Mouse (Mus musculus) CD4-positive, CD25-positive, alpha-beta regulatory T cell, adult 2 months (primary cell): ENCODE measurements around the gene Kif12.
A peak's percentile ranks its signal among the peaks of the same experiment; 100 is the strongest.

ENCODE experiments used
- DNase-seq: peaks from one replicate; pipeline ENCODE4 v3.0.0-alpha.2; 2012; ENCODE audit warnings: low read depth, low spot score

Kif12 gene

DNA sequence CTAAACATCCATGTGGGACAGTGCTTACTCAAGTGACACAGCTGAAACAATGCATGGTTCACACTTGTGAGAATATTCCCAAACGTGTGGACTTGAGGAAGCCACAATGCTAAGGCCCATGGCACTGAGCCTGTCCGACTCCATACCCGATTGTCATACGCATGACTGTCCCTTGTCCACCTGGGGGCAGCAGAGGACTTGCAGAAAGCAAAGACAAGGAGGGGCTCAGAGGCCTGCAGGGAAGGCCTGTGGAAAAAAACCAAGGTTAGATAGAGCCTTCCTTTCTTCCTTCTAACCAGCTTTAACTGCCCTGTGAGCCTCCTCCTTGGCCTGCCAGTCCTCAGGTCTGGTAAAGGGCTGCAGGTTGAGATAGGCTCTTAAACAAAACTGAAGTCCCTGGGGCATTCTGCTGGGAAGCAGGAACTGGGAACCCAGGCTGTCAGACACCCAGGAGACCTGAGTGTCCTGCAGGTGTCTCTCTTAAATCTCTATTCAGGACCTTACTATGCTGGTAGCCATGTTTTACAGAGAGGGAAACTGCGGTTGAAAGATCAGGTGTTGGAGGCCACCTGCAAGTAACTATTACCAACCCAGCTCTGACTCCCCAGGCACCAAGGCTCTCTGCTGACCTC lies 12.9 kb downstream of the Kif12 start:
- DNase-seq: peak; percentile 68

DNA sequence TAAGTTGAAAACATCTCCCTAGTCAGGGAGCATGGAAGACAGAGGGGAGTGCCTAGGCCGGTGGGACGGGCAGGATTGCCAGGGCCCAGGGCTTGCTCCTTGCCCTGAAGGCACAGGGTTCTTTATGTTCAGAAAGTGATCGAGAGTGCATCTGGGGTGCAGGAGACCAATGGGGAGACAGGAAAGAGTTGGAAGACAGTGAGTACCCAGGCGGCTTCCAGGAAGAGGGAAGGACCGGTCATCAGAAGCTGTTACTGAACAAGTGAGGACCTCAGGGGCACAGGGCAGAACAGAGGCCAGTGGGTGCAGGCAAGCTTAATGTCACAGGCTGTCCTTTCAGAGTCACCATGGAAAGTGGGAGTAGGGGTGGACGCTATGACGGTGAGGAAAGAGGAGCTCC lies 13.7 kb downstream of the Kif12 start:
- no peak for DNase-seq

DNA sequence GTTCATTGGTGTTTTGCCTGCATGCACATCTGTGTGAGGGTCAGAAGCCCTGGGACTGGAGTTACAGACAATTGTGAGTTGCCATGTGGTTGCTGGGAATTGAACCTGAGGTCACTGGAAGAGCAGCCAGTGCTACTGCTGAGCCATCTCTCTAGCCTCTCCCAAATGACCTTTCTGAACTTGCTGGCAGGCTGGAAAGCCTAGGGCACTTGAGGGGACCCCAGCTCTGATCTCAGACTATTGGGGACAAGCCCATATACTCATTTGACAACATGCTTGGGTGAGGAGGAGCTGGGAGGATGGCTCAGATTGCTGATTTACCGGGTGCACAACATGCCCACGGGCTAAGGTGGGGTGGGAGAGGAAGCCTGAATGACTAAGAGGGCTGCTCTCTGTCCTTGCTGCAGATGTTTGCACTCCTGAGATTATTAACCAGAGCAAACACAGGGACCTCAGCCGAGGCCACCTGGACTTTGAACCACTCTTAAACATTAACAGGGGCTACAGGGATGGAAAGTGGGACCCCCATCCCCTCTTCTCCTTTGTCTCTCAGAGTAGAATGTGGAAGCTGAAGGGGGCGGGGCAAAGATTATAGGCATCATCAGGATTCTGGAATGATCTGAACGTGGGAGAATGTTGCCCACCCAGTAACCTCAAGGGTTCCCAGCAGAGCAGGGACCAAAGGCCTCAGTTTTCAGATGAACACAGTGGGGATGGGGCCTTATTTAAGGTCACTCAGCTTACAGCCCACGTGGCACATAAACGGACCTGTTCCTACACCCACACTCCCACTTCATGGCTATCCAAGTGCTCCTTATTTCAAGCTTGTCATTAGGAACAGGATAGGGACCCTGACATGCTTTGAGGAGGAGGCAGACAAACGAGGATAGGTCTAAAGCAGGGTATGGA lies 15.0 kb downstream of the Kif12 start:
- DNase-seq: no peak

DNA sequence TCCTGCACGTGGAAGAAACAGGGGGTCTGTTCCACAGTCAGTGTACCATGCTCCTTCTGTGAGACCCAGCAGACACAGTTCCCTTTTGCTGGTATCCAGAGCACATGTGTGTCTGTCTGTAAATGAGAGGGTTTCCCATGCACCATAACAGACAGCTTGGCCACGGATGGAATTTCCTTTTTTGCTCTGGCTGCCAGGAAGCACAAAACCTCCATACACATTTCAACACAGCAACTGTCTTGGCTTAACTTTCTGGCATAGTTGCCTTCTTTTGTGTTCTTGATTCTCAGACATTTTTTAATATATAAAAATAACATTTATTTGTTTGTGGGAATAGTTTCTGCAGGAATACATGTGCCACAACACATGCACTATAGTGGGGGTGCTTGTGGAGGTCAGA lies 16.3 kb downstream of the Kif12 start:
- DNase-seq: no peak

DNA sequence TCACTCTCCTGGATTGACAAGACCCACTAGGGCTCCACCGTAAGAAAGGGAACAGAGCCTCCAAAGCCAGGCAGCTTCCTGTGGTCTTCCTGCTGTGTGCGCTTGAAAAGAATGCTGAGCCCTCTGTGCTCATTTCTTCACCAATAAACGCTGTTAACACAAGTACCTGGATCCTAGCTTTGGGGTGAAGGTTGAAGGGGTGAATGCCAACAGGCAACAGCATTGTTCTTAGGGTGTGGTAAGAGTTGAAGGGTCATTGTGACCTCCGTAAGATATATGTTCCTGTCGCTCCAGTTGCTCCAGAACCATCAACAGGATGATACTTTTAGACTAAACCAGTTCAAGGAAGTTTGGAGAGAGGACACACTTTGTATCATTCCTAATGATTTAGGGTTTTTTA lies 17.2 kb downstream of the Kif12 start, which contains the start of gene Ambp:
Ambp (minus strand) TSS at position 101 of the 400 bp plus-strand sequence.
- no peak for DNase-seq

DNA sequence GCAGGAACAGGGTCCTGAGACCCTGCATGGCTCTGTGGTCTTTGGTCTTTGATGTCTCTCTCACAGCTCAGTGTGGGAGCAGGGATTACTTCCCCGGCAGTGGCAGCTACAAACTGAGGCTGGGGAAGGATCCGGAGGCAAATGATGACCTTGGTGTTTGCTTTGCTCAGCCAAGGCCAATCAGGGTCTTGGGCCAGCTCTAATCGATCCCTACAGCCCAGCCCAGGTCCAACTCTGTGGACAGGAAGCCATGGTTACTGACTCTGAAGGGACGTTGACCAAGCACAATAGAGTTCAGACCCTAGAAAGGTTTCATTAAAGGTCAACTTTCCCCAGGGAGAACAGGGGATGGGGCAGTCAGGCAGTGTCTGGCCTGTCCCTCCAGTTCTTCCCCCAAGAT lies 17.9 kb downstream of the Kif12 start:
- no peak for DNase-seq

DNA sequence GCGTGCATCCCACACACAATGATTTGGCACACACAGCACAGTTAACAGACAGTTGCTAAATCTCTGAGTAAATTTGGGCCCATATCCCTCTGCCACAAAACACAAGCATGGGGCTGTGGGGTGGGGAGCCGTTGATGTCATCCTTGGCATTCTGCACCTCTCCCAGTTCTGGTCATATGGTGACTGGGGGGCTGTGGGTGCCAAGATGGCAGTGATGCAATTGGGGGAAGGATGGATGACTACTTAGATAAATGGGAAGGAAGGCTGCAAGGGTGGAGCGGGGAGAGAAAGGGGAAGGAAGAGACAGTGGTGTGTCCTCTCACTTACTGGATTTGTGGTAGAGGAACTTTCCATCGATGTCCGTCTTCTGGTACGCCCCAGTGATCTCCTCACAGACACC lies 20.8 kb downstream of the Kif12 start:
- DNase-seq: no peak

DNA sequence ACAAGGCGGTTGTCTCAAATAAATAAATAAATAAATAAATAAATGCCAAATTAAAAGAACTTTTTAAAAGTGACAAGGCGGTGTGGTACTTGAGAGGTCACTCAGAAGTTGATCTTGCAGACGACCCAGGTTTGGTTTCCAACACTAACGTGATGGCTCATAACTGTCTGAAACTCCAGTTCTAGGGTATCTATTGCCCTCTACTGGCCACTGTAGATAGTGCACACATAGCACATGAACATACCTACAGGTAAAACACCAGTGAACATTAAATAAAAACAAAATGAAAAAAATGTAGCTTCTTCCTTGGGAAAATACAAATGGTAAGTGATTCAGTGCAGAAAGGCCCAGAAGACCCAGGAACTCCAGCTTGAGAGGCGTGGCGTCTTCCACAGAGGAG lies 24.7 kb downstream of the Kif12 start:
- peak; percentile 15 for DNase-seq

DNA sequence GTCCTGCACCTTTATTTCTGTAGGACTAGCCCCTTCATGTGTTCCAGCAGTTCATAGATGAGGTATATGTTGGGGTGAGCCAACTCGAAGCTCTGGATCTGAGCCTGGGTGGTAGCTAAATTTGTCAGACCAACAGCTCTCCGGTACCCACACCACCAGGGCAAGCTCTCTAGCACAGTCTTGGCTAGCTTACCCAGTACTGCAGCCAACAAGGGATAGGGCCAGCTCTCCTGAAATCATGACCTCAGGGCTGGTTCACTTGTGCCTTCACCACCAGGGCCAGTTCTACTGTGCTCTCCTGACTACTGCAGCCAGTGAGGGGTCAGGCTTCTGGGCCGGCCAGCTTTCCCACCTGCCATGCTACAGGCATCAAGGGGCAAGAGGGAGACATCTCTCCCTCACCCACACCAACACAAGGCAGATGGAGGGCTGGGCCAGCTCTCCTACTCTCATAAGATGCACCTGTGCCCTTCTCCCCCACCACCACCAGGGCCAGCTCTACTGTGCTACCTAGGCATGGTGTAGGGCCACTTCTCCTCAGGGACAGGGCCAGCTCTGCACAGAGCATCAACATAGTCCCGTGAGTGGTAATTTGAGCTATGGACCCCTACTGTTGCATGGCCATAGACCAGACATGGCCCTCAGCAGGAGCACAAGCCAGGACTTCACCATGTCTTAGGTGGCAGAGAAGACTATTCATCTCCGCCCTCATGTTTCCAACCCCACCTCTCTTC lies 41.9 kb downstream of the Kif12 start:
- no peak for DNase-seq

DNA sequence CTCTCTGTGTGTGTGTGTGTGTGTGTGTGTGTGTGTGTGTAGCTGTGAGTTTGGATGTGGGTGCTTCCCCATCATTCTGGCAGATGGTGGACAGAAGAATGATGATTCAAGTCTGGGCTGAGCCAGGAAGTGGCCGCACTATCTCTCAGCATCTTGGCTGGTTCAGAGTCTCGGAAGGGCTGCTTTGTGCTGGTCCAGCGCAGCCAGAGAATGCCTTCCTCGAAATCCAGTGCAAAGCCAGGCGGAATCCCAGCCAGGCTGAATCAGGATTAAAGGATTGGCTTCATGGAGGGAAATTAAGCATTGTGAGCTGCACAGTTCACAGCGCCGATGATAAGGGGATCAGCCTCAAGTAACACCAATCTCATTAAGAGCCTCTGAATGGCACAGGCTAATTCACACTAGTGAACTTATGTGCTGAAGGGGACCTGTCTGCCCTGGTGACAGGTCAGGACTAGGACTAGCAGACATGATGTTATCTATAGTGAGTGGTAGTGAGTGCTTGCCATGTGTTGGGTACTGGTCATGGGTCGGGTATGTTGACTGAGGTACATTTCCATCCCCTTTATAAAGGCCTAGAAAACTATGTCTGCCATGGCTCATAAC lies 47.0 kb downstream of the Kif12 start:
- no peak for DNase-seq

DNA sequence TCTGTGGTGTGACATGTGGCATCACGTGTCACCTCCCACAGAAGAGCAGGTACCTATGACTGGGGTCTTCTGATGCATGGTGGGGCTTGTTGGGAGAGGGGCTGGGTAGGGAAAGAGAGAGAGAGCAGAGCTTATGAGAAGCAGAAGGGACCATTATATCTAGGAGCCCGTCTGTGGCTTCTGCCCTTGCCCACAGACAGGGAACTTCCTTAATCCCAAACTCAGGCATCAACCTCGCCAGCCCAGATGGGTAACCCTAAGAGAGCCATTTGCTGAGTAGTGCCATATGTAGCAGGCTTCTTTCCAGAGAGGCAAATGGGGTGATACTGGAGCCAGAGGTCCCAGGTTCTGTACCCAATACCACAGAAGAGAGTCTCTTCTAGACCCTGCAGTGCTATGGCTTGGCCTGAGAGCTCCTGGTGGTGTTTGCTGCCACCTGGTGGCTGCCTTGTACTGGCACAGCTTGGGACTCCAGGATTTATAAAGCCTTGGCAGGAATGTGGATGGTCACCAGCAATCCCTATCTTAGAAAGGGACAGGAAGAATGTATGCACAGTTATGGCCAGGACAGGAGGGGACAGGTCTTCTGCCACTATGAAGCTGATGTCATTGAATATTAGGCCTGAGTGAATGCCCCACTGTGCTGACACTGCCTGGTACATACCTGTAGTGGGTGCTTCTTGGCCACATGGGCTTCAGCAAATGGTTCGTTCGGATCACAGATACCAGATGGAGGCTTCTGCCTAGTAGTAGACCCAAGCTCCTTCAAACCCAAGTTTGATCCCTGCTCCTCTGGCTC lies 53.1 kb downstream of the Kif12 start:
- peak; percentile 89 for DNase-seq
